Mouse (Mus musculus): ENCODE results near the gene Eif4e3.

The Eif4e3 gene

DNA sequence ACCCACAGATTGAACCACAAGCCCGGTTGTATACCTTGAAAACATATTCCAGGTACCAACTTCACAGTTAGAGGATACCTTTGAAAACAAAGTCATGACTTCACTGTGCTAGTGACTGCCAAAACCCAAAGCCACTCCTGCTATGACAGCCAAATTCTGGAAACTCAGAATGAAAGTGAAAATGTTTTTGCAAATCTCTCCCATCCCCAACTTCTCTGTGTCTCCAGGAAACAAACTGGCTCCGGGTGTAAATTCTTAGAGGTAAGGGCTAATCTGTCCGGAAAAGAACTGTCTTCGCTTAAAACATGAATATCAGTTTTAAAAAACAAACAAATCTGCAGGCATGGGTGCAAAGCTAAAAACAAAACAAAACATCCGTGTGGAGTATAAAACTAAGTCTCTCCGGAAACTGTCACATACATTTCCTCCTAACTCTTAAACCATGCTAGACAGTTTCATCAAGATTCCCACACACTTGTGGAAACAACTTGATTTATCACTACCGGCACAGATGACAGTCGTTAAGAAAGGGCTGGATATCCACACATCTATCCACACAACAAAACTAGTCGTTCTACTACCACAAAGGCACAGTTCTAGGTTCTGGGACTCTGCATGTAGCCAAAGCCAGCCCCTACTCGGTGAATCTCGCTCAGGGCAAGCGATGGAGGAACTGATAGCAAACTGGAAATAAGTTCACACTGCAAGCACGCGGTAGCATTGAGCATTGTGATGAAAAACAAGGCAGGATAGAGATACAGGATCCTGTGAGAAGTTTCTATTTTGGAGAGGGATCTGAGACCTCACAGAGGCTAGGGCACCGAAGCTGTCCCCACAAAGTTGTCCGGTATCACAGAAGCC lies 884 bp downstream of the Eif4e3 start:
- peak in 1 of 2 experiments; percentile 9 for DNase-seq

GRCm38 (mm10) chr6:99663232-99663631 lies 3.3 kb downstream of the Eif4e3 start:
- DNase-seq: no peak

DNA sequence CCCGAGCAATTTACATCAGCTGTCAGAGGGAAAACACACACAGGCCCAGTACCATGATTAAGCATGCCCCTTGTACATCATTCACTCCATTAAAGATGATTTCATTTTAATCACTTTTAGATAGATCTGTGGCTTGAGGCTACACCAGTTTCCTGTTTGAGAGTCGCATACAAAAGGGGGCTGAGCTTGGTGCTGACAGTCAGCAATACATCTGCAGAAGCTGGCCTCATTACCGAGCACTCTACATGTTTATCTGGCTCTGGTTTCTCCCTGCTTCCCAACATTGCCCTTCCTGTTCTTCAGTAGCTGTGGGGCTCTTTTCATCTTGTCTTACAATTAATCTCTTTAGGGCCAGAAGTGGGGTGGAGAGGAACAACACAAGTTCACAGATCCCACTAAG lies 6.1 kb downstream of the Eif4e3 start:
- peak in 1 of 2 experiments; percentile 28 for DNase-seq

DNA sequence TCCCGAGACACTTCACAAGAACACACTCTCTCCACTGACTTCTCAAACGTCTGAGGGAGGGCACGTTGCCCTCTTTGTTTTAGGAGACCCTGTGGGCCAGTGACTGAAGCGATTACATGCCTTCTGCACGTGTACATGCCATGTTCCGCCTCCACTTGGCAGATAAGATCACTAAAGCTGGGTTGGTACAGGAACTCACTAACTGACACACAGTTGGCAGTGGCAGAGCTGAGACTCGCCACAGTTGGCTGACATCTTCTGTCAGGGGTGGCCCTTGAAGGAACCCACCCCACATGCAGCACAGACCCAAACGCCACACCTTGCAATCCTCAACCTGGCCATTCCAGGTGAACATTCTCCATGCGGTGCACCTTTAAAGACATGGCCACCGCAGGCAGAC lies 8.0 kb downstream of the Eif4e3 start:
- DNase-seq: peak in 1 of 2 experiments; percentile 21

DNA sequence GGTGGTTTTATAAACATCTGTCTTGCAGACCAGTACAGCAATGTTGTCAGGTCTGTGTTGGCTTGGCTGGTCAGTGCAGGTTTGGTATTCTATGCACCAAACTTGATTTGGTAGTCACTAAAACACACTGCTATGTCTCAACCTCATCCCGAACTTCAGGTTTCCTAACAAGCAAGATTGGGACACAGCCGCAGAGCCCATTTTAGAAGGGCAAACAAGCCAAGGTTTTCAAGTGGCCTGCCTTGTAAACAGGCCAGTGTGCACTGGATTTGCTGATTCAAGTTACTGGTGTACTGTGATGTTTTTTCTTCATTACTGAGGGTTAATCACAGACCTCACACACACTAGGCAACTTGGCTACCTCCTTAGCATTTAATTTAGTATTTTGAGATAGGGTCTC lies 10.5 kb downstream of the Eif4e3 start:
- DNase-seq: peak in 1 of 2 experiments; percentile 26

DNA sequence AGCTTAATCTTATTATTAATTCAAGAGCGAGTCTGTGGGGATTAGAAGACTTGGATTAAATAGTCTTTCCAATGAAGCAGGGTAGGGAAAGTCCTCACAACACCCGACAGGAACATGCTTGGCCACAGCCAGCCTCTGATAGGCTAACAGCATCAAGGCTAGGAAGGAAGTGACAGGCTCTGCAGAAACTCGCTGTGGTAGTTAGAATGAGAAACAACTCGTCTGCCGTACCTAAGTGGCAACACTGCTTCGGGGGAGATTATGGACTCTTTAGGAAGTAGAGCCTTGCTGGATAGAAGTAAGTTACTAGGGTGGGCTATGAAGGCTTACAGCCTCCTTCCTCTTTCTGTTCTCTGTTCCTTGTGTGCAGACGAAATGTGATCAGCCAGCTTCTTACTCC lies 11.1 kb downstream of the Eif4e3 start:
- DNase-seq: peak in 1 of 2 experiments; percentile 26

GRCm38 (mm10) chr6:99654343-99654742 lies 12.2 kb downstream of the Eif4e3 start:
- peak in 1 of 2 experiments; percentile 21 for DNase-seq

DNA sequence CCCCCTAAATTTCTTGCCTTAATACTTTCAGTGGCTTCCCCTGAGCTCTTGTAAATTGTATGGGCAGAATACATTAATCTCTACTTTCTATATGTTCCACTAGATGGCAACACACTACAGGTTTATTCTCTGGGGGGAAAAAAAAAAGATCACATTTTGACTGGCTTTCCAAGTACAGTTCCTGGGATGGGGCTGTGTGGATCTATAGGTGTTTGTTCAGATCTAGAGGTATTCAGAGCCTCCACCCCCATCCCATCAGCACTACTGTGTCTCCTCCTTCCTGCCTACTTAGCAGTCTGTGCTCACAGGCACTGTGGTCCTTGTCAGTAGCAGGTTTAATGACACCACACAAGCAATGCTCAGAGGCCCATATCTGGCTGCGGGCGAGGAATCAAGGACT lies 14.2 kb downstream of the Eif4e3 start:
- no peak for DNase-seq

- peak in 1 of 2 experiments; percentile 10 for DNase-seq
Measured at GRCm38 (mm10) chr6:99649307-99649706, 17.3 kb downstream of the Eif4e3 start.

- peak in 1 of 2 experiments; percentile 10 for DNase-seq
Measured at GRCm38 (mm10) chr6:99646344-99646743, 20.2 kb downstream of the Eif4e3 start.

DNA sequence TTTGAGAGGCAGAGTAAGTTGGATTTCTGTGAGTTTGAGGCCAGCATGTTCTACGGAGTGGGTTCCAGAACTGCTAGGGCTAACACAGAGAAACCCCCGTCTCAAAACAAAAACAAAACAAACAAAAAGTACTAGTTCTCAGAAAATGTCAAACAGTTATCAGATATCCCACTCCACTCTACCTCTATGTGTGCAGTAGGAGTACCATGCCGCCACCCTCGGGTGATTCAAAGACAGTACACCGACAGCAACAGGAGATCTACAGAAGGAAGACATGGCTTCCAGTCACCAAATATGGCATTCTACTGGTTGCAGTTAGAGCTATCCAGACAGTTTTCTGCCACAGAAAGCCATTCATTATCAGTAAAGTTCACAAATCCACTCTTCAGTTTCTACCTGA lies 21.7 kb downstream of the Eif4e3 start:
- no peak for DNase-seq

DNA sequence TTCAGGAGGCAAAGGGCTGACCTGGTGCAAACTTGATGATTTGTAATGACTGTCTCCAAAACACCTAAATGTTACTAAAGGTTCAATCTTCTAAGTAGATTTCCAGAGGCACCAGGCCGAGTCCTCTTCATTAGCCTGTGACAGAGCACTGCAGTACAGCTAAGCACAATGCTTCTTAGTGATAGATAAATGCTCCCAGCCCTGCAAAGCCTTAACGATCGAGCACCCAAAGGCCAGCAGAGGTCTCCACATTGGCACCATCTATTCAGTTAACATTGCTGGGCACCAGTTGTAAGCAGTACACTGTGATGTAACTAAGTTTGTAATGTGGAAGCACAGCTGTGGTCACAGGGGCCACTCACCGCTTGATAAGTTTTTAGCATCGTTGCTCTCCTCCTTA lies 22.2 kb downstream of the Eif4e3 start:
- peak in 1 of 2 experiments; percentile 9 for DNase-seq

- peak; percentile 82 to 84 for DNase-seq
Measured at GRCm38 (mm10) chr6:99643439-99644199, 23.0 kb downstream of the Eif4e3 start.

- peak in 1 of 2 experiments; percentile 34 for DNase-seq
Measured at GRCm38 (mm10) chr6:99637456-99637855, 29.1 kb downstream of the Eif4e3 start.

DNA sequence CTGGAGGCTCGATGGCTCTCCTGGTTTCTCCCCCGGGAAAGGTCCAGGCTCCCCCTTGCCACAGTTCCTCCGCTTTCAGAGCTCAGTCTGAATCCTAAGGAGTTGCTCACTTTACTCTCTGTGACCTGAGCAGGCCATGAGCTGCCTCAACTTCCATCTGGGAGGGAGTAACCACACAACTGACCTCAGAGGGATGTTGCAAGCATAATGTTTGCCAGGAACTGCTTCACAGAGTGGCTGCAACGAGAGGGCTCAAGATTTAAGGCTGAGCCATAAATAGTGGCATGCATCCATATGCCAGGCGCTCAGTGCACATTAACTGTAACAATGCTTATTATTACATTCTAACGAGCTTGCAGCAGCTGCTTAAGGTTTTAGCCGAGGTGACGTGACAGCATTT lies 29.8 kb downstream of the Eif4e3 start:
- DNase-seq: peak in 1 of 2 experiments; percentile 16

DNA sequence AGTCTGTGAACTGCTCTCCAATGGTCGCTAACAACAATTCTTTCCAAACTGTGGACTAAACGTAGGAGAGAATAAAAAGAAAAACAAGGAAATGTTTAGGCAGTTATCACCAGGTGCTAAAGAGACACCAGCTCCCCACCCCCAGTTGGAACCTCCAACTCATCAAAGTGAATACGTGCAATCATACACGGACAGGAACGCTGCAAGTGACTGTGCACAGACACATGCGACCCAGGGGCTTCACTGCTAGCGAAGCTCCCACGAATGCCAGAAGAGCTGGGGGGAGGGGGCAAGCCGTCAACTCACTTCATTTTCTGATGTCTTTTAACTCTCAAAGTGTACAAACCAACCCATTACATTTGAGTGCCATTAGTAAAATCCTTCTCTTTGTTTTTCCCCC lies 30.4 kb downstream of the Eif4e3 start:
- DNase-seq: peak in 1 of 2 experiments; percentile 26

- DNase-seq: peak in 1 of 2 experiments; percentile 40
Measured at GRCm38 (mm10) chr6:99632121-99632980, 34.2 kb downstream of the Eif4e3 start.

- peak in 1 of 2 experiments; percentile 20 for DNase-seq
Measured at GRCm38 (mm10) chr6:99631637-99632036, 34.9 kb downstream of the Eif4e3 start.

DNA sequence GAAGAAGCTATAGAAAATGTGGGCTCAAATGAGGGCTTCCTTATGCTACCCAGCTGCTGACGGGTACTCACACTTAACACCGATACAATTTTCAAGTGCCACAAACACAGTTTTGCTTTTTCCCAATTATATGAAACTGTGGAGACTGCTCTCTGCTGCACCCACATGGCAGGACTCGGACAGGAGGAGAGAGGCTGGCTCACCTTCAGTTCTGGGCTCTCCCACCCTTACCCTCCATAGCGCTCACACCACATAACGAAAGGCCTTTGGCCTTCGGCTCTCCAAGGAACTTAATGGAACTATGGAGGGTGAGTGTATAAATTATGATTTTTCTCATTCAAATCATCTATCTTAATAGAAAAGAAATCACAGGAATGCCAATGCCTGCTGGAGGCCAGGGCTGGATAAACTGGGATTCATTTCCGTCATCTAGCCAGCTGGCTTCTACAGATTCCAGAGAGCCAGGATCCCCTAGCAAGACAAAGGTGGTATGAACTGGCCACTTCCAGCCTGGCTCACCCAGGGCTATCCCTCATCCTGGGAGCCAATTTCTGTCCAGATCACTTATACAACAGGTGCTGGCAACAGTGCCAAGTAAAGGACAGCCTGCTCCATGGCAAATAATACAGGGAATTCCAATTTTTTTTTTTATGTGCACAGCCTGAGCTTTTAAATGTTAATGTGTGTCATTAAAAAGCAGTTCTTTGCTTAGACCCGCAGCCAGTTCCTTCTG lies 36.7 kb downstream of the Eif4e3 start:
- peak; percentile 9 to 35 for DNase-seq

- no peak for DNase-seq
Measured at GRCm38 (mm10) chr6:99626347-99626746, 40.2 kb downstream of the Eif4e3 start.

DNA sequence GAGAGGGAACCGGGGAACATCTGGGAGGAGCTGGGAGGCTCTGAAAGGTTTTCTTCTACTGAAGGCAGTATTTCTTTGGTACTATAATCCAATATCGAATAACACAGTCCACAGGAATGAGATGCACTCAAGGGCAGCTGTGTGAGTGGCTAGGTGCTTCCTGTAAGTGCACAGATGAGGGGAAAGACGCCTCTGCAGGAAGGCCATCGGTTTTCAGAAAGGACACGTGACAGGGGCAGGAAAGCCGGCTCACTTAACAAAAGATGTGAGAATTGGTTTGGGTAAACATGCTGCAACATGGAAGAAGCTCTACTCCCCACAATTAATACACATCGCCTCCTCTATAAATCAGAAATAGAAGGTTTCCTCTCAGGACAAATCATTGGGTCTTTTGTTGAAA lies 40.8 kb downstream of the Eif4e3 start:
- no peak for DNase-seq

DNA sequence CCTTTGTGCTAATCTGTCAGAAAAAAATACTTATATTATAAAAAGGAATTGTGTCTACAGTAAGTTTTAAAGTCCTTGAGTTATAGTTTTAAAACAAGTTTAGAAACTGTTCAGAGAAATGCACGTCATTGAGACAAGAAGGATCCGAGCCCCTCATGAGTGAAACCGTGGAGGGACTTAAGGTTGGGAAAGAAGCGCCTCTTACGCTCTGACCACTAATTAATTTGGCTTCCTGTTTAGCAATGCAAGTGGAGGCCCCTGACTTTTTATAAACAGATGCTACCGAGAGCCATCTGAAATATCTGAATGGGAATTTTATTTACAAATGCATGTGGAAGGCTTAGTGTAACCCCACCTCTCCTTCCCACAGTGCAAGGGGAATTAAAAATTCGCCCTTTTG lies 41.3 kb downstream of the Eif4e3 start:
- DNase-seq: peak in 1 of 2 experiments; percentile 14

Measured in kidney, postnatal 25 days (tissue).